Mouse (Mus musculus): ENCODE measurements around the gene Dpy19l2.
"Not testable (repeated sequence)": the region's sequence is repeated elsewhere in the genome, so short reads cannot be mapped to it uniquely, and the experiment has no call there.

Gene Dpy19l2

DNA sequence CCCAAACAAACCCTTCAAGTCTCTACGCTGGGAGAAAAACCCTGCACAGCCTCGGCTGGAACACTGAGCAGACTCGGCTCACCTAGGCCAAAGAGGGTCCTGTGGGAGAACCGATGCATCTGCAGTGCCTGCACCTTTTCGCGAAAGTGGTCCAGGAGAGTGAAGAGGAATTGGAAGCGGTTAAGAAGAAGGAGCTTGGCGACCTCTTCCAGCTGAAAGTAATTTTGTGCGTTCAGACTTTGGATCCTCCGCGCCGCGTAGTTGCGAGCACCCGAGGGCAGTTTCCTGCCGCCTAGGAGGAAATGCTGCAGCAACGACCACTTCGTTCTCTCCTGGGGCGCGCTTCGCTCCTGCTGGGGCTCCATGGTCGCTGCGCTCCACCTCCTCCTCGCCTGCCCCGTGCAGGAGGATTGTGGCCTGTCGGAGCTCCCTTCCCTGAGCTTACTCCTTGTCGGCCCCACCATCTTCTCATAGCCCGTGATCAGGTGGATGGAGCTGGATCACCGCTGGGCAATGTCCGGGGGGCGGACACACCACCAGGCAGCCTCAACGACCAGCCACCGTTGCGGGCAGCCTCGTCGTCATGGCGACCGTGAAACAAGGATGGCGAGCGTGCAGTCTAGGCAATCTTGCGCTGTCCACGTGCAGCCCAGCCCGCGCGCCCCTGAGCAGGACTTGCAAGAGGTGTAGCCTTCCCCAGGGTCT, at the start of gene Dpy19l2:
TSS of gene Dpy19l2 (minus strand) at position 594 of the 705 bp plus-strand sequence.
- DNase-seq (ENCODE audit: low read depth), result no peak

DNA sequence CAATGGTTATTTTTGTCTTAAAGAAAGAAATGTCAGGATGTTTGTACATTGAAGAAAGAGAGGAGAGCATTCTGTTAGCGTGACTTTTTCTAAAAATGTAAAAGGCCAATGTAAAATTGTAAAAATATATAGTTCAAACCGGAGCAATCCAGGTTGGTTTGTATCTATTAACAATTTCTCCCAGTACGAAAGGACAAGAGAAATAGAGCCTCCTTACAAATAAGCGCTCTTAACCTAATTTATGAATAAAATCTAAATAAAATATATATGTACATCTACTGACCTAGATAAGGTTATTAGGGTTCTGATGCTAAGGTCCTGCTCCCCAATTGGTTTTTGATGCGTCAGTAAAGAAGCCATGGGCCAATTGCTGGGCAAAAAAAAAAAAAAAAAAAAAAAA, 48.9 kb upstream of the Dpy19l2 start:
- DNase-seq (ENCODE audit: low read depth), result no peak

DNA sequence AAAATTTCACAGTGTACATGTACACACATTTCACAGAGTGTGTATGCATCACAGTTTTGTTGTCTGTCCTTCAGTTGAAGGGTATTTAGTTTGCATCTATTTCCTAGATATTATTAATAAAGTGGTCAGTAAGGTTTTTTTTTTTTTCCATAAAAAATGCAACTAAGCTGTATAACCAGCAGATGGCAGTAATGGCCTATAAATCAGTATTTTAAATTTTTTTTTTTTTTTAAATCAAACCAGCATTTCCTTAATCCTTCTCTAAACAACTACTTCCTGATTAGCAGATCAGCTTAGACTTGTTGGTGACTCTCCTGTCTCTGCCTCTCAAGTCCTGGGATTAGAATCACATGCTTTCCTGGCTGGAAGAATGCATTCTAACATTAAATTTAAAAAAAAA, 5.2 kb upstream of the Dpy19l2 start:
- no peak for DNase-seq (ENCODE audit: low read depth)

GRCm38 (mm10) chr9:24696405-24696778, 299 bp upstream of the Dpy19l2 start:
- no peak for DNase-seq (ENCODE audit: low read depth)

GRCm38 (mm10) chr9:24637341-24637740, 58.8 kb downstream of the Dpy19l2 start:
- DNase-seq (ENCODE audit: low read depth), result not testable (repeated sequence)

- no peak for DNase-seq (ENCODE audit: low read depth)
Observed at GRCm38 (mm10) chr9:24624896-24625295, 71.2 kb downstream of the Dpy19l2 start, which contains the start of gene Cypt4. Cypt4 (plus strand) TSS chr9:24625196.

- no peak for DNase-seq (ENCODE audit: low read depth)
Observed at GRCm38 (mm10) chr9:24538159-24538558, 157.9 kb downstream of the Dpy19l2 start.

- DNase-seq (ENCODE audit: low read depth), result no peak
Observed at GRCm38 (mm10) chr9:24516575-24517139, 179.4 kb downstream of the Dpy19l2 start.

- no peak for DNase-seq (ENCODE audit: low read depth)
Observed at GRCm38 (mm10) chr9:24514078-24514469, 182.0 kb downstream of the Dpy19l2 start.

- DNase-seq (ENCODE audit: low read depth), result no peak
Observed at GRCm38 (mm10) chr9:24513290-24514077, 182.6 kb downstream of the Dpy19l2 start.

GRCm38 (mm10) chr9:24512121-24512539, 184.0 kb downstream of the Dpy19l2 start:
- no peak for DNase-seq (ENCODE audit: low read depth)

GRCm38 (mm10) chr9:24511371-24512120, 184.5 kb downstream of the Dpy19l2 start:
- DNase-seq (ENCODE audit: low read depth), result no peak

GRCm38 (mm10) chr9:24508880-24509279, 187.2 kb downstream of the Dpy19l2 start:
- DNase-seq (ENCODE audit: low read depth), result no peak

All from c-Kit-positive CD71-positive TER-119-negative erythroid progenitor cells, embryonic 14.5 days (primary cell).